ENCODE assay signal across 10 mouse cellular contexts in genomic region chr8:120947240-120947639, GRCm38 (mm10).
DNase-seq lines count a peak whose midpoint lies in the region; ATAC-seq and TF ChIP-seq lines count a peak whose summit lies in the region.
"Had no signal": no experiment of that assay in that cellular context is flagged by ENCODE, and none has a peak within 500 bp of the region (broad histone marks: within the 10 kb centered on the region; RNA-seq: fewer than 3 reads in every experiment).

No protein-coding gene starts in this region.

- no peak overlapping the region for H3K4me3 ChIP-seq in liver, adult 2 months (ENCODE audit: insufficient read depth, low read depth, low read length)
- no peak overlapping the region for H3K4me3 ChIP-seq in limb, embryonic 10.5 days
- no peak overlapping the region for H3K4me3 ChIP-seq in hindbrain, embryonic 11.5 days (ENCODE audit: low read depth, low read length)
- H3K4me3 ChIP-seq in midbrain, postnatal 0 days (ENCODE audit: low read depth, low read length) = no peak overlapping the region
- H3K4me3 ChIP-seq: embryonic facial prominence, embryonic 12.5 days; midbrain, embryonic 15.5 days had no signal

- intact Hi-C loops in heart, postnatal 25 days (cut with DNase I) = no loop called here

- TF ChIP-seq CTCF in liver, adult 2 months (IDR thresholded peaks at IDR 0.05; ENCODE audit: low read depth, low read length) = no peak
- no peak for TF ChIP-seq CTCF in midbrain, postnatal 0 days (IDR thresholded peaks at IDR 0.05)

- H3K79me2 ChIP-seq in liver, adult 2 months (ENCODE audit: control insufficient read depth, insufficient read depth, low read length) = no peaks in the 10 kb centered on the region

- no peak overlapping the region for H3K4me2 ChIP-seq in hindbrain, embryonic 11.5 days (replicated peaks; ENCODE audit: low read depth, low read length)
- no peak overlapping the region for H3K4me2 ChIP-seq in midbrain, postnatal 0 days (ENCODE audit: low read depth, low read length, poor library complexity, severe bottlenecking)
- H3K4me2 ChIP-seq: embryonic facial prominence, embryonic 12.5 days; midbrain, embryonic 15.5 days had no signal

- peak; percentile 38 for DNase-seq in liver, adult 2 months (ENCODE audit: extremely low read depth, low read depth, low spot score)
- no peak for DNase-seq in liver
- peak; percentile 26 for DNase-seq in heart, postnatal 25 days (ENCODE audit: low spot score)
- DNase-seq in limb, embryonic 10.5 days (ENCODE audit: low spot score) = no peak
- peak; percentile 64 for DNase-seq in urinary bladder, postnatal 14 days (ENCODE audit: low spot score)
- no peak for DNase-seq in hindbrain, embryonic 11.5 days (ENCODE audit: low spot score)
- no peak for DNase-seq in midbrain, postnatal 0 days (ENCODE audit: low spot score)

- H3K27me3 ChIP-seq in liver, adult 2 months (ENCODE audit: control insufficient read depth, insufficient read depth, low read length) = no peaks in the 10 kb centered on the region
- H3K27me3 ChIP-seq in limb, embryonic 10.5 days (ENCODE audit: low read depth, poor library complexity, severe bottlenecking) = peaks cover 97% of the 10 kb centered on the region
- H3K27me3 ChIP-seq in hindbrain, embryonic 11.5 days (ENCODE audit: control insufficient read depth, insufficient read depth, low read length) = peaks cover 11% of the 10 kb centered on the region
- peaks cover 9% of the 10 kb centered on the region for H3K27me3 ChIP-seq in midbrain, postnatal 0 days (ENCODE audit: insufficient read depth, low read length)

- no peaks in the 10 kb centered on the region for H3K36me3 ChIP-seq in liver, adult 2 months (ENCODE audit: control insufficient read depth, insufficient read depth, low read length)
- H3K36me3 ChIP-seq in limb, embryonic 10.5 days = no peaks in the 10 kb centered on the region
- no peaks in the 10 kb centered on the region for H3K36me3 ChIP-seq in hindbrain, embryonic 11.5 days (ENCODE audit: control insufficient read depth, insufficient read depth, low read length)
- H3K36me3 ChIP-seq in midbrain, postnatal 0 days (ENCODE audit: insufficient read depth, low read length) = no peaks in the 10 kb centered on the region
- H3K36me3 ChIP-seq: embryonic facial prominence, embryonic 12.5 days; midbrain, embryonic 15.5 days had no signal

- 62% methylated on average over 10 of the region's 10 CpGs for WGBS in liver, adult 2 months
- WGBS in limb, embryonic 10.5 days = 12% methylated on average over 10 of the region's 10 CpGs
- WGBS in hindbrain, embryonic 11.5 days = 61% methylated on average over 10 of the region's 10 CpGs
- WGBS in midbrain, postnatal 0 days = 73% methylated on average over 10 of the region's 10 CpGs

- peak overlapping the region; percentile 36 for H3K27ac ChIP-seq in liver, adult 2 months (replicated peaks; ENCODE audit: insufficient read depth, low read depth, low read length)
- 0 out of 2 replicates have a peak overlapping the region, but pooled peaks have one; percentile 22 for H3K27ac ChIP-seq in limb, embryonic 10.5 days
- no peak overlapping the region for H3K27ac ChIP-seq in hindbrain, embryonic 11.5 days (ENCODE audit: low read depth, low read length)
- no peak overlapping the region for H3K27ac ChIP-seq in midbrain, postnatal 0 days (ENCODE audit: low read depth, low read length)
- H3K27ac ChIP-seq: embryonic facial prominence, embryonic 12.5 days; midbrain, embryonic 15.5 days had no signal

- TF ChIP-seq POLR2A in liver, adult 2 months (IDR thresholded peaks at IDR 0.05; ENCODE audit: extremely low read depth, insufficient read depth, low read length) = no peak

- H3K4me1 ChIP-seq in liver, adult 2 months (ENCODE audit: control insufficient read depth, insufficient read depth, low read length) = peaks cover 1% of the 10 kb centered on the region; the same call in 1 of the 2 replicates
- peaks cover 56% of the 10 kb centered on the region for H3K4me1 ChIP-seq in limb, embryonic 10.5 days
- no peaks in the 10 kb centered on the region for H3K4me1 ChIP-seq in hindbrain, embryonic 11.5 days (replicated peaks; ENCODE audit: control insufficient read depth, insufficient read depth, low read length)
- H3K4me1 ChIP-seq in midbrain, postnatal 0 days (ENCODE audit: insufficient read depth, low read length) = no peaks in the 10 kb centered on the region

- no peaks in the 10 kb centered on the region for H3K9me3 ChIP-seq in limb, embryonic 10.5 days (replicated peaks)
- H3K9me3 ChIP-seq in hindbrain, embryonic 11.5 days (ENCODE audit: control insufficient read depth, low read length) = no peaks in the 10 kb centered on the region
- no peaks in the 10 kb centered on the region for H3K9me3 ChIP-seq in midbrain, postnatal 0 days (ENCODE audit: low read length)
- H3K9me3 ChIP-seq: embryonic facial prominence, embryonic 12.5 days; midbrain, embryonic 15.5 days had no signal

- no peak overlapping the region for H3K9ac ChIP-seq in liver, adult 2 months (ENCODE audit: low read depth, low read length)
- H3K9ac ChIP-seq in hindbrain, embryonic 11.5 days (ENCODE audit: low read depth, low read length) = no peak overlapping the region
- H3K9ac ChIP-seq in midbrain, postnatal 0 days (replicated peaks; ENCODE audit: low read length, poor library complexity, severe bottlenecking) = no peak overlapping the region
- H3K9ac ChIP-seq: embryonic facial prominence, embryonic 12.5 days; midbrain, embryonic 15.5 days had no signal

- no peak for ATAC-seq in hindbrain, embryonic 11.5 days (ENCODE audit: low FRiP score)
- ATAC-seq in monocyte, adult 5-6 weeks (replicated peaks; ENCODE audit: insufficient number of reproducible peaks, low FRiP score, low TSS enrichment, poor library complexity, severe bottlenecking) = no peak
- no peak for ATAC-seq in midbrain, postnatal 0 days (ENCODE audit: low FRiP score)
- ATAC-seq: midbrain, embryonic 15.5 days had no signal

Comparison
In these comparisons a context has a peak if more than half of its experiments do, and no peak if none do; other contexts are left out.
1. DNase-seq: peak in liver, adult 2 months (single experiment), heart, postnatal 25 days (single experiment) and urinary bladder, postnatal 14 days (single experiment); none in liver (single experiment), limb, embryonic 10.5 days (single experiment), hindbrain, embryonic 11.5 days (single experiment) and midbrain, postnatal 0 days (single experiment).
2. H3K27ac ChIP-seq: peak in liver, adult 2 months (single experiment) and limb, embryonic 10.5 days (single experiment); none in hindbrain, embryonic 11.5 days (single experiment) and midbrain, postnatal 0 days (single experiment).